Mouse (Mus musculus) retina, postnatal 7 days (tissue): ENCODE data around the gene Snx8.
"Not testable (repeated sequence)": the region's sequence is repeated elsewhere in the genome, so short reads cannot be mapped to it uniquely, and the experiment has no call there.

Experiments
- DNase-seq: peaks from one replicate; pipeline ENCODE4 v3.0.0-alpha.2; 2012; ENCODE audit warnings: low read depth, low spot score

Snx8 gene

GRCm38 (mm10) chr5:140384462-140384861 lies 4.6 kb downstream of the Snx8 start:
- DNase-seq, result no peak

DNA sequence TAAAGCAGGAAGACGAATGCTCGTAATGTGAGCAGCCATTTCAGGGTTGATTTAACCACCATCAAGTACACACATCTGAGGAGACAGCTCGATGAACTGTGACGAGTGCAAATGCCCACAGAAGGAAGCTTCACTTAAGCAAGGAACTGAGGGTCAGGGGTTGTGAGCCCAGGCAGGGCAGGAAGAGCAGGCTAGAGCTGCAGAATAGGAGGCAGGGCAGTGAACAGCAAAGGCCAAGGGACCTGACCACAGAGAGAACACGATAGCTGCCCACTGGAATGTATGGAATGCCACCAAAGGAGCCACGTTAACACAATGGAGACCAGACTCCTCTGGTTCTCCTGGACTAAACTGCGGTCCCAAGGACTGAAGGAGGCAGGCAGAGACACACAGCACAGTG lies 5.5 kb downstream of the Snx8 start:
- no peak for DNase-seq

DNA sequence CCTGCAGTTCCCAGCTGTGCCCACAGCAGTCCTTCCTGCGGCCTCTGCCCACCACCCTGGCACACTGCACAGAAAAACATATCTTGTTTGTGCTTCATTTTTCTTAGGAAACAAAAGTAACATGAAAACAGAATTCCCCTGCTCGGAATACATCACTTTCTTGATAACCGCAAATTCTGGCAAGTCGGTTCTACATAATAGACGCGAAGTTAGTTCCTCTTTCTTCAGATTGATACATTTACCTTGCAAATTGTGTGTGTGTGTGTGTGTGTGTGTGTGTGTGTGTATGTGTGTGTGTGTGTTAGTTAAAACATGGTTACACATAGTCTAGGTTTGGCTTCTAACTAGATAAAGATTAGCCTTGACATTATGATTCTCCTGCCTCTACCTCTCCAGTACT lies 6.4 kb downstream of the Snx8 start:
- no peak for DNase-seq

GRCm38 (mm10) chr5:140381156-140381555 lies 7.9 kb downstream of the Snx8 start:
- no peak for DNase-seq

GRCm38 (mm10) chr5:140379299-140379698 lies 9.8 kb downstream of the Snx8 start:
- no peak for DNase-seq

- no peak for DNase-seq
Observed at GRCm38 (mm10) chr5:140378121-140378853, 10.8 kb downstream of the Snx8 start.

GRCm38 (mm10) chr5:140375249-140375829 lies 13.7 kb downstream of the Snx8 start:
- no peak for DNase-seq

- DNase-seq, result no peak
Observed at GRCm38 (mm10) chr5:140374226-140374625, 14.8 kb downstream of the Snx8 start.

DNA sequence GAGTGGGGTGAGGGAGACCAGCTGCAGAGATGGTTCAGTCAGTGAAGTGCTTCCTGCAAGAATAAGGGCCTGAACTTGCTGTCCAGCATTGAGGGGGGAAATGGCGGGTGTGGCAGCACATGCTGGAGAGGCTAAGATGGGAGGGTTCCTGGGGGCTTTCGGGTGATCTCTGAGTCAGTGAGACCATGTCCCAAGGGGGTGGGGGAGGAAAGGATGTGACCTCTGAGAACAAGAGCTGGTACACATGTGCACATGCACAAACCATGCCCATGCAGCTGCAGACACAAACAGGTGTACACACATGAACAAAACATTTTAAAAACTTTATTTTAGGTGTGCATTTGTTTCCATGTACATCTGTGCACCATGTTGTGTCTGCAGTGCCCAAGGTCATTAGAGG lies 15.4 kb downstream of the Snx8 start:
- no peak for DNase-seq

GRCm38 (mm10) chr5:140371671-140372070 lies 17.4 kb downstream of the Snx8 start:
- no peak for DNase-seq

- no peak for DNase-seq
Observed at GRCm38 (mm10) chr5:140370446-140371254, 18.4 kb downstream of the Snx8 start.

GRCm38 (mm10) chr5:140369466-140369865 lies 19.6 kb downstream of the Snx8 start:
- no peak for DNase-seq

- no peak for DNase-seq
Observed at GRCm38 (mm10) chr5:140368926-140369325, 20.1 kb downstream of the Snx8 start.

GRCm38 (mm10) chr5:140368126-140368525 lies 20.9 kb downstream of the Snx8 start:
- DNase-seq, result not testable (repeated sequence)

DNA sequence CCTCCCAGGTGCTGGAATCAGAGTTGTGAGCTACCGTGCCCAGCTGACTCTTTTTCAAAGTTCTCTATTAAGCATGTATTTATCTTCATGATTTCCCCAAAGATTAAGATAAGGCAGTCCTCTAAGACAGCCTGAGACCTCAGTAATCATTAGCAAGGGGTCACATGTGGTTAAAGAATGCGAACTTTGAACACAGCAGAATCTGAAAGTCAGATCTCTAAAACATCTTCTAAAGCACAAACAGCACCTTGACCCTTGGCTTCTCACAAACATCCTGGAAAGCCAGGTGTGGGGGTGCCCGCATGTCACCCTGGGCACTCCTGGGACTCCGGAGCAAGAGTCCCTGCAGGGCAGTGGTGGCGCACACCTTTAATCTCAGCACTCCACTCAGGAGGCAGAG lies 24.6 kb downstream of the Snx8 start:
- no peak for DNase-seq

DNA sequence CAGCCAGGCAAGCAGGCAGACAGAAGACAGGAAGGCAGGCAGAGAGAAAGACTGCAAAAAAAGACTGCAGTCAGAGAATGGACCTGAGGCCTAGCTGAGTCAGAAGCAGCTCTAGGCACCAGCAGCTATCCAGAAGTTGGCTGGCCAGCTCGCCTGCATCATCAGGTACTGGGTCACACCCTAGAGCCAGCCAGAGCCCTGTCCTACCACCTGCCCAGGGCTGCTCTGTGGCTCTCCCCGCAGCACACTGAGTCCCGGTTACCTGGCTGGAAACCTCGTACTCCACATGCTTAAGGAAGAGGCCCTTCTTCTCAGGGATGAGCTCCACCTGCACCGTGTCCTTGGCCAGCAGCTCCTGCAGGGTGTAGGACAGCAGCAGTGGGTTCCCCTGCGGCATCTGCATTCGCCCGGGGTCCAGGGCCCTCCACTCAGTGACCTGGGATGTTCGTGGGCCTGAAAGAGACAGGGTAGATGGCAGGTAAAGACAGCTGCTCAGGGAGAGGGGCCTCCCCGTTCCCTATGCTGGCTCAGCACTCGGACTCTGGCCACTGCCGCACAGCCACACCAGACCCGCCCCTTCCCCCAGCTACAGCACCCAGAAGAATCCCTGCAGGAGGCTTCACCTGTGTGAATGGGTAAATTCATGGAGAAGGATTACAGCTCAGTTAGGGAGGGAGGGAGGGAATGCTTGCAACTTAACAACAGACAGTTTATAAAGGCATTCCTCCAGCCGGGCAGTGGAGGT lies 29.0 kb downstream of the Snx8 start:
- no peak for DNase-seq

DNA sequence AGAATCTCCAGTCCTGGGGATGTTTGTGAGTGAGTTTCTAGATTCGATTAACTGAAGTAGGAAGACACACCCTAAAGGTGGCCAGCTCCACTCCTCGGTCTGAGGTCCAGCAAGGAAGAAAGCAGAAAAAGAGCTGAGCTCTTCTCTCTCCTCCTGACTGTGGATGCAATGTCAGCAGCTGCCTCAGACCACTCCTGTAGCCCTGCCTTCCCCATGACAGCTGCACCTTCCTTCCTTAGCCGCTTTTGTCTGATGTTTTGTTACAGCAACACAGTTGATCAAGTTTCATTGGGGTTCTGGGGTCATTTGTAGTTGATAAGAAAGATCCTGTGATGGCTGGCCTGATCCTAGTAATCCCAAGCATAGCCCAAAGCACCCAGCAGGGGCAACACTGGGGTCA lies 31.6 kb downstream of the Snx8 start:
- DNase-seq, result no peak

DNA sequence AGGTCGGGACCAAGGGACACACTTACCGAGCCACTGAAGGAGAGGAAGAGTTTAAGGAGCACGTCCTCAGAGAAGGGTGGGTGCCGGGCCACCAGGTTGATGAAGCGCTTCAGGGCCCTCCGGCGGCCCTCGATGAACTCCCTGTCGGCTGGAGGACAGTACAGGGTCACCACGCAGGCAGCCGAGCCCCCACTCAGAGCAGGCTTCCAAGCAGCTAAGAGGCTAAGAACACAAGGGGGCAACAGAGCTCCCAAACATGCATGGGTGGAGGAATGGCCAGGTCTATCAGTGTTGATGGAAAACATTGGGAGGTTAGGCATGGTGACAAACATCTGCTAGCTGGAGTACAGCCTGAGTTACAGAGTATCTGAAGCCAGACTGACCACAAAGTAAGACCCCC lies 33.1 kb downstream of the Snx8 start:
- DNase-seq, result no peak

- DNase-seq, result no peak
Observed at GRCm38 (mm10) chr5:140352352-140352751, 36.7 kb downstream of the Snx8 start.

DNA sequence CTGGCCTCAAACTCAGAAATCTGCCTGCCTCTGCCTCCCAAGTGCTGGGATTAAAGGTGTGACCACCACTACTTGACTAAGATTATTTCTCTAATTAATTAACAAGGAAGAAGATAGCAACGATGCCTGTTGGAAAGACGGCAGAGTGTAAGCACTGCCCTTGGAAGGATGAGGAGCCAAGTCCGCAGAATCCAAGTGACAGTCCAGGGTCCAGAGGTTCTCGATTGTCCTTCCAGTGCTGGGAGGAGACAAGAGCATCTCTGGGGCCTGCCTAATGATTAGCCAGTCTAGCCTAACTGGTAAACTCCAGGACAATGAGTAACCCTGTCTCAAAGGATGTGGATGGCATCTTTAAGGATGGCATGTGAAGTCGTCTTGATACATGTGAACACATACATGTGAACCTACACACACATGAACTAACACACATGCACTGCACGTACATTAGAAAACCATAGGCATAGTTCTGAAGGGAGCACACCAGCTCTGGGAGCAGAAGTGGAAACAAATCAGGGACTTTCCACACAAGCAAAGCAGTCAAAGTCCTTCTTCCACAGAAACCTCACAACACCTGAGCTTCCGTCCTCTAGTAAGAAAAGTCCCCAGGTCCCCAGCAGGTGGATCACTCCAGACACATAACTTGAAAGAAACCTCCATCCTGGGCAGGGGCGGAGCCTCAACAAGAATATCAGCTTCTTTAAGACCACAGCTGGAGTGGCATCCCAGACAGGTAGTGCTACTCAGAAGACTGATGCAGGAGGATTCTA lies 38.1 kb downstream of the Snx8 start:
- no peak for DNase-seq

- DNase-seq, result no peak
Observed at GRCm38 (mm10) chr5:140349882-140350281, 39.2 kb downstream of the Snx8 start.
